Comparison of ENCODE assay signal across 27 mouse cellular contexts in the genomic region with DNA sequence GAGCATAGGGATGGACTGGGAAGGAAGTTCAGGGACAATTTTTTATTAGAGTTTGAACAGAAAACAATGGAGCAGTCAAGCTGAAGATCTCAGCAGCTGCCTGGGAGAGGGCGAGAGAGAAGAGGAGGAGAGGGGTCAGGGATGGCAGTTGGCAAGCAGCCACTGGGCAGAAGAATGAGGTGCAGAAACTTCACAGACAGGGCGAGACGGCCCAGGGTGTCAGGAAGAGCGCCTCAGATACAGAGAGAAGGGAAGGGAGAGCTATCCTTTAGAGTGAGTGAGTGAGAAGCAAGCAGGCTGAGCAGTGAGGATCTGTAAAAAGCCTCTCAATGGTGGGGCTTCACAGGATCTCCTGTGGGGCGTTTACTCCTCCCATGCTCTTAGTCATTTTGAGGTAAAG.
DNase-seq lines count a peak whose midpoint lies in the region; ATAC-seq lines count a peak whose summit lies in the region.
"Had no signal": no experiment of that assay in that cellular context is flagged by ENCODE, and none has a peak within 500 bp of the region (broad histone marks: within the 10 kb centered on the region; RNA-seq: fewer than 3 reads in every experiment).

No protein-coding gene starts in this region.

- H3K4me3 ChIP-seq in heart, embryonic 13.5 days = no peak overlapping the region
- H3K4me3 ChIP-seq: forebrain, embryonic 13.5 days; layer of hippocampus, adult 2 months; left cerebral cortex, adult 2 months; limb, embryonic 12.5 days; stomach, embryonic 15.5 days had no signal

- H3K27me3 ChIP-seq in heart, embryonic 13.5 days (replicated peaks) = no peaks in the 10 kb centered on the region
- H3K27me3 ChIP-seq: forebrain, embryonic 13.5 days; limb, embryonic 12.5 days; Patski; stomach, embryonic 15.5 days had no signal

- peak; percentile 16 for DNase-seq in adrenal gland, postnatal 25 days
- DNase-seq in adrenal gland, adult 8-10 months = no peak
- DNase-seq in heart, postnatal 10 days = no peak
- peak; percentile 24 to 38 for DNase-seq in kidney, postnatal 4 days
- DNase-seq in kidney, adult 18-20 months = no peak
- peak; percentile 28 for DNase-seq in Muller cell, postnatal 12 days (ENCODE audit: inconsistent ontology term)
- DNase-seq: cerebellum, adult 2 months; cerebellum, postnatal 14 days; gastrocnemius, postnatal 10 days; kidney, adult 9 months; kidney, postnatal 25 days; lung, postnatal 10 days; midbrain, embryonic 14.5 days; right cerebral cortex, postnatal 25 days; thymus, adult 18-20 months; thymus, postnatal 25 days had no signal

- H3K9me3 ChIP-seq in heart, embryonic 13.5 days = no peaks in the 10 kb centered on the region
- H3K9me3 ChIP-seq: forebrain, embryonic 13.5 days; stomach, embryonic 15.5 days had no signal

- H3K4me2 ChIP-seq in heart, embryonic 13.5 days = no peak overlapping the region
- H3K4me2 ChIP-seq: forebrain, embryonic 13.5 days; limb, embryonic 12.5 days; liver, embryonic 11.5 days; stomach, embryonic 15.5 days had no signal

- no peak overlapping the region for H3K9ac ChIP-seq in heart, embryonic 13.5 days
- H3K9ac ChIP-seq: forebrain, embryonic 13.5 days; limb, embryonic 12.5 days; stomach, embryonic 15.5 days had no signal

- intact Hi-C loops in heart, postnatal 10 days (cut with DNase I) = no loop called here

- WGBS in heart, embryonic 13.5 days = 11% methylated on average over 5 of the region's 5 CpGs

- H3K36me3 ChIP-seq in heart, embryonic 13.5 days = no peaks in the 10 kb centered on the region
- H3K36me3 ChIP-seq: G1E; limb, embryonic 12.5 days; stomach, embryonic 15.5 days had no signal

- no peak for ATAC-seq in heart, embryonic 13.5 days (ENCODE audit: extremely low read depth, insufficient number of reproducible peaks, low FRiP score, low TSS enrichment)
- ATAC-seq: forebrain, embryonic 13.5 days; hindbrain, embryonic 16.5 days; Patski had no signal

- H3K27ac ChIP-seq in heart, embryonic 13.5 days (replicated peaks) = peak overlapping the region; percentile 67
- H3K27ac ChIP-seq: forebrain, embryonic 13.5 days; layer of hippocampus, adult 2 months; left cerebral cortex, adult 2 months; limb, embryonic 12.5 days; macrophage; stomach, embryonic 15.5 days had no signal

- peaks cover 58% of the 10 kb centered on the region for H3K4me1 ChIP-seq in heart, embryonic 13.5 days

Comparison
In these comparisons a context has a peak if more than half of its experiments do, and no peak if none do; other contexts are left out.
1. DNase-seq: peak in adrenal gland, postnatal 25 days (single experiment), kidney, postnatal 4 days (2 of 2) and Muller cell, postnatal 12 days (single experiment); none in adrenal gland, adult 8-10 months (single experiment), heart, postnatal 10 days (0 of 2) and kidney, adult 18-20 months (single experiment).